Mouse (Mus musculus): ENCODE data around the gene Tacstd2.
"Not testable (repeated sequence)": the region's sequence is repeated elsewhere in the genome, so short reads cannot be mapped to it uniquely, and the experiment has no call there.

Tacstd2 gene

DNA sequence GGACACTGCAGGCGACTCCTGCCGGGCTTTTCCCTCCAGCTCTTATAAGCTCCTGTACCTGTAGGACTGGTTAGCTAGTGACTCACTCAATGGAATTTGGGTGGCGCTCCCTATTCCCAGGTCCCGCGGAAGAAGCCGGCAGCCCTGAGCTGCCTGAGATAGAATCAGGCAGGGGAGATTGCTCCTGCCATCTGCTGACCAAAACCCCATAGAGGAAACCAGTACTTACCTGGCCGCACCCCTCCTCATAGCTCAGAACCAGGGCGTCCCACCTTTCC, at the start of gene Tacstd2:
Gene Tacstd2, minus strand, starts transcription at position 20 of the 278 bp plus-strand sequence.
- DNase-seq (ENCODE audit: extremely low spot score, low read depth, low spot score): no peak

DNA sequence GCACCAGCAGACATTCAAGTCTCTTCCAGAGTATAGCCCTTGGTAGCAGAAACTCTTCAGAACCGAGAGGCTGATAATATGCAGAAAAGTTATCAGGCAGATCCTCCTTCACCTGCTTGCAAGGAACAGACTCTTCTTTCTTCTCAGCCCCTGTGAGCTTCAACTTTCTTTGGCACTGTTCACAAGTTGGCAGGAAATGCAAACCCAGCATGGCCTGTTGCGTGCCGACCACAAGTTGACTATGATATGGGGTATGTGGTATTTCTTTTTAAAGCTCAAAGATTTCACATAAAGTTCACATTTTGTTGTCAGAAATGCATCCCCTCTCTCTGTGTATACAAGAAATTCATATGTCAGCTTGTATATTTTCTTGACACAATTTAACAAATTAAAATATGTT, 30.7 kb upstream of the Tacstd2 start:
- DNase-seq (ENCODE audit: extremely low spot score, low read depth, low spot score): no peak

DNA sequence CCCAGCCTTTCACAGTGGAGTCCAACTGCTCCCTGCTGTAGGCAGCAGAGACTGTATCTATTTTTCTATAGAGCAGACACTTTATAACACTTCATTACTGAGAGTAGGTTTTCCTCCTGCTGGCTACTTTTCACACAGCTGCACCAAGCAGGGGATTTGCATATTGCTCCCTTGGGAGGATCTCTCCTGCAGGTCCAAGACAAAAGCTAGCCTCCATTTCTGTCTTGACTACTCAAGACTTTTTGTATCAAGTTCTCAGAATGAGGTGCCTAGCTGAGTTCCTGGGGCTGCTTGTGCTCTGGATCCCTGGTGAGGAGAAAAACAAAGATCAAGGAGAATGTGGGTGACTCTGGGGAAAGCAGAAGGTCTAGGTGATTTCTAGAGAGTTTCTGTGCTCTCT, 19.8 kb upstream of the Tacstd2 start:
- no peak for DNase-seq (ENCODE audit: extremely low spot score, low read depth, low spot score)

DNA sequence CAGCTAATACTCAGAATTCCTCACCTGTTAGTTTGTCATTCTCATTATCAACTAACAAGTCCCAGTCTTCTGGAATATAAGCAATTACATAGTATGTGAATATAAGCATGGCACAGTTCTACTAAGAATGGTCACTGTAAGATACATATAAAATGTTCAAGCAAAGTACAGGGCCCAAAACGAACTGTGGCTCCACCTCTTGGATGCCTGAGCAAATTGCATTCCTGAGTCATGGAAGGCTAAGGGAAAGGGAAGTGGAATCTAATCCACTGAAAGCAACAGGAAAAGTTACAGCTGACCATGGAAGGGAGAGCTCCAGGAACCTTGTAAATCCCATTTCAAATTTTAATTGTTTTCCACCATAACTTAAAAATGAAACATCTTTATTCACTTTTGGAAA, 14.0 kb upstream of the Tacstd2 start:
- no peak for DNase-seq (ENCODE audit: extremely low spot score, low read depth, low spot score)

DNA sequence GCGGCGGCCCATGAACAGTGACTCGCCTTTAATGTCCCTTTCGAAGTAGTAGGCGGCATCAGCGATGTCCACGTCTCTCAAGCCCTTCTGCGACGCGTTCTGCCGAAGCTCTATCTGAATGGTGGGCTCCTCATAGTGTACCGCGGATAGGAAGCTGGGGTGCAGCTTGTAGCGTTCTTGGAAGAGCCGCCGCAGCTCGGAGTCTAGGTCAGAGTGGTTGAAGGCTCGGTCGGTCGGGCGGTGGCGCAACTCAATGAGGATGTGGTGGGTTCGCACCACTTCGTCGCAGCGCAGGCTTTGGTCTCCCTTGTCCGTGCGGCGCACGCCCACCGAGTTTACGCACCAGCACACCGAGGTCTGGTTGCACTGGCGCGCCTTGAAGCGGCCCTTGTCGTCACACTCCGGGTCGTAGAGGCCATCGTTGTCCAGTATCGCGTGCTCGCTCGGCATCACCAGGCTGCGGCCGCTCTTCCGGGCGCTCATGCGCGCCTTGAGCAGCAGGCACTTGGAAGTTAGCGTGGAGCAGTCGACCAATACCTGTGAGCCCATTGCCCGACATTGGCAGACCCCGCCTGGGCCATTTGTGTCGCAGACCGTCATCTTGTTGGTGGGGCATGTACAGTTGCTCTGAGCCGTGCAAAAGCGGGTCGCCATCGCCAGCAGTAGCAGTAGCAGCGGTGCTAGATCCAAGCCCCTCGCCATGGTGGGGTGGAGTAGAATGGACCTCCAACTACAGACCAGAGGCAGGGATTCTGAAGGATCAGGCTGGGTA, 405 bp downstream of the Tacstd2 start:
- no peak for DNase-seq (ENCODE audit: extremely low spot score, low read depth, low spot score)

DNA sequence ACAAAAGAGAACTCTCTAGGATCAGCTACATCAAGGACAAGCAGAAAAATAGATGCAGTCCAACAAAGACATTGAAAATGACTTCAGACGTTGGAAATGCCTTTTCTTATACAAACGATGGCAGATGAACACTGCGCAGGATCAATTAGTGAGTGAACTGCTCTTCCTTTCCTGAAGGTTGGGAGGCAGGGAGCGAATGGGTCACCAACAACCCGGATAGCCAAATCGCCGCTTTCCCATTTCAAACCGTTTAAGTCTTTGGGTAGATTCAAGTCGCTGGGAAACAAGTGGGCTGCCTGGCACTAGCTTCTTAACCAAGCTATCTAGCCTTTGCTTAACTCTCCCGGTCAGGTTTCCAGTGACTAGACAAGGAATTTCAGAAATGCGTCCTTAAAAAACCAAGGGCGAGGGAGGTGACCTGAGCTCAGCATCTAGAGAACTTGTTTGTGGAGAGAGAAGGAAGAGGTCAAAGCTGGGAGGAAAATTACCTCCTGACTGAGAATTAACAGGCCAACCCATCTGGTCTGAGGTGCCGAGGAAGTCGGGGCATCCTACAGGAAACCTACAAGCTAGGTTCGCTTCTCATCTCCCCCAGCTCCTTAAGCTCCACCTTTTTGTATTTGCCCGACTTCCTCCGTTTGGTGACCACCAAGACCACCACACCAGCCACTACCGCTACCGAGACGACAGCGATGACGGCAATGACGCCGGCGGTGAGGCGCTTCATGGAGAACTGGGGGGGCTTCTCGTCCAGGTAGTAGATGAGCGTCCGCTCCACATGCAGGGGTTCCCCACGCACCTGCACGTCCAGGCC, 1.2 kb downstream of the Tacstd2 start:
- no peak for DNase-seq (ENCODE audit: extremely low spot score, low read depth, low spot score)

DNA sequence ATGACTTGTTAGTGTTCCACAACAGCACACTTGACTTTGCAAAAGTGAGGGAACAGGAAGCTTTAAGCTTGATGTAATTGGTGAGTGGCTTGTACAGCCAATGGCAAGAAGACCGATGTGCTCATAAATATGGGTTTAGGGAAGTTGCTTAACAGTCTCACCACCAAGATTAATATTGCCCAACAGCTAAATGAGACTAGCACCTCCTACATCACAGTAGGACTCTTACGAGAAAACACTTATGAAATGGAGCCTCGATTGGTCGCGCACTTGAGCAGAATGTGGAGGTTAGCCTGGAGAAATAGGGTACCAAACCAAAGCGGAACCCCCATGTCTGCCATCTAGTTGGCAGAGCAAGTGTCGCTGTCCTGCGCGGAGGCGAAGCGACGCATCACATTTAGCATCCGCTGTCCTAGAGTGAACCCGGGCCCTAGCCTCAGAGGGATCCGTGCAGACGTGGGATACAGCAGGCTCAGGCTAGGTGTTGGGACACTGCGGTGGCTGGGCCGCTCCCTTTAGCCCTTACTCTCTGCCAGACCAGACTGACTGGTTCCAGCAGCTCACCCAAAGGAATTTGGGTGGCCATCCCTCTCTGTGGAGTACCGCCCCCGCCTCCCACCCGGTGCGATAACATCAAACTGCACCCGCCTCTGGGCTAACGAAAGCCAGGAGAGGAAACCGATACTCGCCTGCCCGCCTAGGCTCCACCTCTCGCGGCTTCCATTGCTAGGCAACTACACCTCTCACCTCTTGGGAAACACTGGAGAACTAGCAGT, 2.7 kb downstream of the Tacstd2 start:
- no peak for DNase-seq (ENCODE audit: extremely low spot score, low read depth, low spot score)

DNA sequence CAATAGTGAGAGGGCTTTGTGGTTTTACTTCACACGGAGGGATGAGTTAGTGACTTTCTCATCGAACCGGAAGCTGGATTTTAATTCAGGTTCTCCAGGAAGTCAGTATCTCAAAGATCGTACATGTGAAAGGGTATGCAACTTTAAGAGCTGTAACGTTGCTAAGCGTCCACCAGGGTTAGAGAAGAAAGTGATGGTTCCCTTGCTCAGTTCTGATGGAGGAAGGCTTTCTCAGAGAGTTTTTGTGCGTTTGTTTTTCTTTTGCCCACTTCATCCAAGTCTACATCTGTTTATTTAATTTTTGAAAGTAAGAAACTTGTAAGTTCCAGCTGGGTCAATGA, 3.8 kb downstream of the Tacstd2 start:
- no peak for DNase-seq (ENCODE audit: extremely low spot score, low read depth, low spot score)

DNA sequence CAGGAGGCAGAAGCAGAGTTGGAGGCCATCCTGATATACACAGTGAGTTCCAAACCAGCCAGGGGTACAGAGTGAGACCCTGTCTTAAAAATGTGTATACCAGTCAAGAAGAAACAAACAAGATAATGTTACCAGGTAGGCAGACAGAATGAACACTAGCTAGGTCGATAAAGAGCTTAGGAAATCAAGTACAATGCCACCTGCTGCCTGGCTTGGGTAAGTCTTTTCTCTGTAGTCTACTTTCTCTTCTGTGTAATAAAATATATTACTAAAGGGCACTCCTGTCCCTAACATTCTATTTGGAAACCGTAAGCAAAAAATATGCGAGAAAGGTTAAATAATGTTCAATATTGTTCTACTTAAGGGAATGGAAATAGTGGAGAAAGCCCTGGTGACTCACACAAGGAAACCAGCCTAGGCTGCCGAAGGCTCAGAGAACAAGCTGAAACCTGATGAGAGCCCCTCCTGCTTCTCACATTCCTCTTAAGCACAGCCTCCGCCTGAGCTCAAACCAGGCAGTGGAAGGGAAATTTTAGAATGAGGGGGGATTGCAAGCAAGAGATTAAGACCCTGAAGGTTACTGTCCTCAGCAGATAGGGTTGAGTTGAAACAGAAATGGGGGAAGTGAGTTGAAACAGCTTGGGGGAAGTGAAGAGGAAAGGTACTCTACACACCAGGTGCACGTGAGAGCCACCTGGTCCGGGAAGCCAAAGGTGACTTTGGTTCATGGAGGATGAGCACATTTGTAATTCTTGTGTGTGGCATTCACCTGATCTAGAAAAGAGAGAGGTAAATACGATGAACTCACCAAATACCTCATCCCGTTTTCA, 4.4 kb downstream of the Tacstd2 start:
- no peak for DNase-seq (ENCODE audit: extremely low spot score, low read depth, low spot score)

DNA sequence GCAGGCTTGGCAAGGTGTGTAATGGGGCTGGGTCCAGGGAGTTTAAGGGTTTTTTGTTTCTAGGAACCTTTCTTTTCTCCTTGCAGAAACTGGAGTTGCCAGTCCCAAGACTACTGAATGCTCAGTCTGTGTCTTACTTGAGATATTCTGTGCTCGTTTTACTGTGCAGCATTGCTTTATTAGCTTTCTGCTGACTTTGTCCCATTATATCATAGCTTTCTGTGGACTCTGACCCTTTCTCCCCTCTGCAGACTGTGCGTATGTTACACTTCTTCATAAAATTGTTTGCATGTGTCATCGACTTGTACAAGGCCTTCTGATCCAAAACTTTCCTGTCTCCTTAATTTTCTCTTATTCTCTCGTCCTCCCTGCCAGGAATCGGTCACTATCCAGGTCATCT, 9.2 kb downstream of the Tacstd2 start:
- DNase-seq (ENCODE audit: extremely low spot score, low read depth, low spot score): no peak

DNA sequence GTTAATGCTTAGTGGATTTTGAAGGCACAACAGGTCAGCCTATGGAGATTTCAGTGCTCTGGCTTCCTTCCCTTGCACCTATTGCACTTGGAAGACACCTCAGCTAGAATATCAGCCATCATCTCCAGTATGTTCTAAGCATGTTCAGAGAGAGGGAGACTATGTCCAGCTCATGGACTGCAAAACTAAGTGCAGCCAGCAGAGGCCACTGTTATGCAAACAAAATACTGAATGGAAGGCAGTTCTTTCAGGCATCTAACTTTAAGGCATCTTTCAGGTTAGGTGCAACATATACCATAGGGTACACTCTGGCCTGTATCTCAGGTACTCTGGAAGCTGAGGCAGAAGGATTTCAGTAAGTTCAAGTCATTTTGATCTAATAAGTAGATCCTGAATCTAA, 24.8 kb downstream of the Tacstd2 start:
- no peak for DNase-seq (ENCODE audit: extremely low spot score, low read depth, low spot score)

DNA sequence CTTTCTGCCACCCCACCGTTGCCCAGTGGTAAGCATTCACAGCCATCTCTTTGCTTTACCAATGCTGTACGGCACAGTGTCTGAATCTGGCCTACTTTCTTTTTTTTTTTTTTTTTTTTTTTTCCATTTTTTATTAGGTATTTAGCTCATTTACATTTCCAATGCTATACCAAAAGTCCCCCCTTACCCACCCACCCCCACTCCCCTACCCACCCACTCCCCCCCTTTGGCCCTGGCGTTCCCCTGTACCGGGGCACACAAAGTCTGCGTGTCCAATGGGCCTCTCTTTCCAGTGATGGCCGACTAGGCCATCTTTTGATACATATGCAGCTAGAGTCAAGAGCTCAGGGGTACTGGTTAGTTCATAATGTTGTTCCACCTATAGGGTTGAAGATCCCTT, 33.7 kb downstream of the Tacstd2 start:
- DNase-seq (ENCODE audit: extremely low spot score, low read depth, low spot score): not testable (repeated sequence)

DNA sequence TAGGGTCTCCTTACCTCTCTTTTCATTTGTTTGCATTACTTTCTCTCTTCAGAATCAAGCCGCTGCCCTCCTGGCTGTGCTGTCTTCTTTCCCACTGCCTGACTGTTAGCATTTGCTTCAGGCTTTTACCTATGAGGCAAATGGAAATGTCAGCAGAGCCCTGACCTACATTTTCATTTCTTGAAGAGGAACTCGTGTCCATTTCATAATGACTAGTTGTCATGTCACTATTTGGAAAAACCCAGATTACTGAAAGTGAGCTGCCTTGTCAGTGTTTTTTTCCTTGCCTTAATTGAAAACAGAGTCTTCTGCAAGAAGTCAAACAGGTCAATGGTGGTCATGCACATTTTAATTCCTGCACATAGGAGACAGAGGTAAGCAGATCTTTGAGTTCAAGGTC, 43.8 kb downstream of the Tacstd2 start, which contains the start of gene Il23r:
Gene Il23r, minus strand, starts transcription at position 101 of the 400 bp plus-strand sequence.
- no peak for DNase-seq (ENCODE audit: extremely low spot score, low read depth, low spot score)
